Mouse (Mus musculus): ENCODE measurements around the gene Slc26a10.

- TF ChIP-seq USF1 (IDR thresholded peaks at IDR 0.05; ENCODE audit: low read depth) (no peak), E2F4 (IDR thresholded peaks at IDR 0.05; ENCODE audit: insufficient read depth) (no peak), POLR2A (IDR thresholded peaks at IDR 0.05; ENCODE audit: insufficient read length, low read depth) (no peak), MAX (IDR thresholded peaks at IDR 0.05; ENCODE audit: low read depth) (no peak), TCF3 (IDR thresholded peaks at IDR 0.05; ENCODE audit: insufficient read length, low read depth) (no peak)
Observed at GRCm38 (mm10) chr10:127170002-127170401, 10.4 kb downstream of the Slc26a10 start.

All from myocyte (in vitro differentiated cells).